Mouse (Mus musculus): ENCODE data around the gene Spon2. TPM values are rescaled to one million over a fixed set of nuclear protein-coding genes. Genes with fewer than 3 reads are reported as not detected.
A peak's percentile ranks its signal among the peaks of the same experiment; 100 is the strongest.

The Spon2 gene
- 1 to 10 TPM in 1 of 2 experiments, under 1 TPM in 1; 0.73 to 1.0 TPM for total RNA-seq (2021)
- long read RNA-seq, experiment 1, partial matches to known transcripts: 0 of 2 reads
- long read RNA-seq, experiment 1, other reads (novel, unspliced or antisense): 1 of 2 reads
- long read RNA-seq, experiment 2, partial matches to known transcripts: 0 of 5 reads
- long read RNA-seq, experiment 2, other reads (novel, unspliced or antisense): 3 of 5 reads

DNA sequence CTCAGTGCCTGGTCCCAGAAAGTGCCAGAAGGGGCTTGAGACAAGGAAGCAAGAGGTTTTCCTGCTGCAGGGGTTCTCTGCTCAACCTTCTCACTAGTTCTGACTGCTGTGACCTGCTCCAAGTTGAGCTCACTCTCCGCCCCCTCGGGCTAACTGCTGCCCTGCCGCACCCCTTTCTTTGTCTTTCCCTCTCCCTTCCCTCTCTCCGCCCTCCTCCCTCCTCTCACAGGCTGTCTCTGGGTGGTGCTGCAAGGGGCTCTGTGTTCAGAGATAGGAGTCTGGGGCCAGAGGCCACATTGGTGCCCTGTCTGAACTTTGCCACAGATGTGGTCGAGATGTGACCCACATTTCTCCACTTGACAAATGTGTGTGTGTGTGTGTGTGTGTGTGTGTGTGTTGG lies at the start of gene Spon2:
Spon2 (minus strand) TSS at position 375 of the 400 bp plus-strand sequence.
- no peak for DNase-seq (ENCODE audit: low spot score in 2 of 2)

DNA sequence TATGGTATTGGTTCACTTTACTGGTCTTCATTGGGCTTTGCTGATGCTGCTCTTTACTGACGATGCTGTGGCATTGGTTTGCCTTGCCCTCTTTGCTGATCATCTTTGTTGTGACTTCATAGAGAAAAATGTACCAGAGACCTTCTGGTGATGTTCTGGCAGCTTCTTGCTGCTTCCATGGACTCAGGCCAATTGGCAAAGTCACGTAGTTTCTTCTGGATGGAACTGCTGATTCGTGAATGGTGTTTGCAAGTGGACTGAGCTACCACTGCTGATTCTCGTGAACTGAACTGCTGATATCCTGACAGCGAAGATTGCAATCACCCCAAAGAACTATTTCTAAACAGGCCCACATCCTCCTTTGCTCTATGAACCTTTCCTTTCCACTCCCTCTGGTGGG lies 36.2 kb upstream of the Spon2 start:
- no peak for DNase-seq (ENCODE audit: low spot score in 2 of 2)

DNA sequence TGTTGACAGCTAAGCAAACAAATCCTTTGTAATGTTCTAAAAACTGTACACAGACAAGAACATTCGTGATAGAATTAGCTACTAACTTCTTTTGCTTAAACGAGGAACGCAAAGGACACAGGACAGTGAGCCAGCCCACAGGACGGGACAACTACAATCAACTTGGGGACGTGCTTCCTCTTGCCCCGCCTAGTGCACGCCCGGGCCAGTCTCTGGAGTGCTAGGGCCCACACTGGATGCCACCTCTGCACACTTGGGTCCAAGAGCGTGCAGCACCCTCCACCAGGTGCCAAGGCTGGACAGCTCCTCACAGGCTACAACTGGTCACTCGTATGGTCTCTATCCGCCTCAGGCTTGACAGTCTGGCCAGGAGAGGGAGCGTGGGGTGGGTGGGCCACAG lies 29.9 kb upstream of the Spon2 start:
- no peak for DNase-seq (ENCODE audit: low spot score in 2 of 2)

GRCm38 (mm10) chr5:33247387-33247786 lies 29.1 kb upstream of the Spon2 start:
- no peak for DNase-seq (ENCODE audit: low spot score in 2 of 2)

- DNase-seq (ENCODE audit: low spot score in 2 of 2): no peak
These were observed 27.4 kb upstream of the Spon2 start for GRCm38 (mm10) chr5:33245701-33246100.

- DNase-seq (ENCODE audit: low spot score in 2 of 2): no peak
These were observed 26.2 kb upstream of the Spon2 start for GRCm38 (mm10) chr5:33244377-33244920.

- DNase-seq (ENCODE audit: low spot score in 2 of 2): no peak
These were observed 21.7 kb upstream of the Spon2 start for GRCm38 (mm10) chr5:33239934-33240333.

DNA sequence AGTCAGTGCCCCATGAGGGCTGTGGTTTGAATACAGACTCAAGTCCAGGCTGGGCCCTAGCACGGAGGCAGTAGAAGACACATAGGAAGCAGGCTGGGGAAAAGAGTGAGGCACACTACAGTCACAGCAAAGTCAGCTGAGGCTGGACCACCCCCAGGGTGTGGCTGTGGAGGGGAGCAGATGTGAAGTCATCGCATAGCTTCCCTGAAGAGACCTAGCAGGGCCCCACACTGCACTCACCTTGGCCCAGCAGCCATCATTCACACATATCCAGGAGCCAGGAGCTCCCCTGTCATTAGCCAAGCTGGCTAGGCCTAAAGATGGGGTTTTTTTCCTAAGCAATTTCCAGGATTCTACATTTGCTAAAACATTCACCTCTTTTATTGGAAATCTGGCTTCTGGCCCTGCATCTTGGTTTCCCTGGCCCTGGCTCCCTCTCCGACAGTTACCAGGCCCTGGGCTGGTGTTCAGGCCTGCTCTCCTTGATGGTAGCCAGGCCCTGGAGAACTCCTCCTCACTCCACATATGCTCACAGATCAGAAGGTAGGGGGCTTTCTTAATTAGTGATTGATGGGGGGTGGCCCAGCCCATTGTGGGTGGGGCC lies 21.0 kb upstream of the Spon2 start:
- no peak for DNase-seq (ENCODE audit: low spot score in 2 of 2)

GRCm38 (mm10) chr5:33238256-33238645 lies 20.0 kb upstream of the Spon2 start:
- DNase-seq (ENCODE audit: low spot score in 2 of 2): no peak

DNA sequence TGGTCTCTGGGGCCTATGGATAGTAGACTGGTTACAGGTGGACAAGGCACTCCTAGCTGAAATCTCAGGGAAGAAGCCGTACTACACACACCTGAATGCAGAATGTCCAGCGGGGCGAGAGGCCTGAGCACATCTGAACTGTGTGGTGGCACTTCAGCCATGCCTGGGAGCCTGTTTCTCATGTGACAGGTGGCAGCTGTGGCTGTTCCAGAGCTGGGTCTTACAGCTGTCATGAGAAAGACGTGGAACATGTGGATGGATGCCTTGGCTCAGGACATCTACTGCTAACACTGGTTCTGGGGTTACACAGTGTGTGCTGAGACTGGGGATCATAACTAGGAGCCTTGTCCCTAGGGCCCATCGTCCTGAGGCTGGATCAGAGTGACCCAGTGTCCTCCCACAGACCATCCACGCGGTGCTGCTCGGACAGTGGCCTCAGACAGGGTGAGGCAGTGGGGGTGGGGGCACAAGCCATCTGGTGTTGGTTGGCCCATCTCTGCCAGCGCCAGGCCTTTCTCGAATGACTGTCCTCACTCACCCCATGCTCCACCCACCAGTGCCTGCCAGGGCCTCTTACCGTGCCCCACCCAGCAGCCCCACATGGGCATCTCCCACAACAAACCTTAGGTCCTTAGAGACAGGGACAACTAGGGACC lies 19.5 kb upstream of the Spon2 start:
- DNase-seq (ENCODE audit: low spot score in 2 of 2): no peak

DNA sequence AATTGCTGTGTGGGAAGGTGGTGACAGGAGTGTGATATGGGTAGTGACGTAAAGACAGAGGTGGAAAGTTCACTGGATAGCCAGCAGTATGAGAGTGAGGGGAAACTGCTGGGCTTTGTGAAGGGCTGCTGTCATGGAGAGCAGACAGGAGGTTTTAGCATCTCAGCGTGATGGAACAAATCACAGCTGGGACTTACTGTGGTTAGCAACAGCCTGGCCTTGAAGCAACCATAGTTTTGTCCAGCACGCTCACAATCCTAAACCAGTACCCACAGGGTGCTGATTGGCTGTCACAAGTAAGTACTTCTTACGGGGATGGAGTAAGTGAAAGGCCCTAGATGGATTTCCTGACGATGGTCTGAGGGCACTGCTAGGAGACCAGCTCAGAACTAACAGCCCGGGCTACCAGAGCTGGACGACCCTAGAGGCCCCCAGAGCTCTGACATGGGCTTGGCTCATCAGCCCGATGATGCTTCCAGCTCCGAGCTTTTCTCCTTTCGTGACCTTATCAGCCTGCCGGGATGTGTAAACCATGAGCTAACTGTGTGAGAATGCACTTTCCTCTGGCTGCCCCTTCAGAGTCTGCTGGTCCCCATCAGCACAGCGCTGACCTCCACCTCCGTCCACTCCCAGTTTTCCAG lies 16.3 kb upstream of the Spon2 start:
- DNase-seq (ENCODE audit: low spot score in 2 of 2): no peak

- DNase-seq (ENCODE audit: low spot score in 2 of 2): no peak
These were observed 14.5 kb upstream of the Spon2 start for GRCm38 (mm10) chr5:33232791-33233190.

GRCm38 (mm10) chr5:33230285-33230684 lies 12.0 kb upstream of the Spon2 start:
- no peak for DNase-seq (ENCODE audit: low spot score in 2 of 2)

GRCm38 (mm10) chr5:33228428-33228827 lies 10.2 kb upstream of the Spon2 start:
- DNase-seq (ENCODE audit: low spot score in 2 of 2): peak in 1 of 2 experiments; percentile 15

DNA sequence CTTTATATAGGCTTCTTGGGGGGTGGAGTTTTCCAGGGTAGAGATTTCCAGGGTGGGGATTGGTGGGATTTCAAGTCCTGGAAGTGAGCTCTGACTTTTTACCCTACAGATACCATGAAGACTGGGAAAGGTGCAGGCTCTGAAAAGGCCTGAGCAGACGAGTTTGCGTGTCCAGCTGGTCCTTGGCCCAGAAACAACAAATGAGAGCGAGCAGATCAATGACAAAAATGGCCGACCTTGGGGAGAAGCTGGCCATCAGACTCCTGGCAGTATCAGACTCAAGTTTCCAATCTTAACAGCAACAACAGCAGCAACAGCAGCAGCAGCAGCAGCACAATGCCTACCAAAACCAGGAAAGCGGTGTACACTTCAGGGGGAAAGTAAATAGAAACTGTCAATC lies 7.4 kb upstream of the Spon2 start:
- no peak for DNase-seq (ENCODE audit: low spot score in 2 of 2)

GRCm38 (mm10) chr5:33224491-33224890 lies 6.2 kb upstream of the Spon2 start:
- no peak for DNase-seq (ENCODE audit: low spot score in 2 of 2)

DNA sequence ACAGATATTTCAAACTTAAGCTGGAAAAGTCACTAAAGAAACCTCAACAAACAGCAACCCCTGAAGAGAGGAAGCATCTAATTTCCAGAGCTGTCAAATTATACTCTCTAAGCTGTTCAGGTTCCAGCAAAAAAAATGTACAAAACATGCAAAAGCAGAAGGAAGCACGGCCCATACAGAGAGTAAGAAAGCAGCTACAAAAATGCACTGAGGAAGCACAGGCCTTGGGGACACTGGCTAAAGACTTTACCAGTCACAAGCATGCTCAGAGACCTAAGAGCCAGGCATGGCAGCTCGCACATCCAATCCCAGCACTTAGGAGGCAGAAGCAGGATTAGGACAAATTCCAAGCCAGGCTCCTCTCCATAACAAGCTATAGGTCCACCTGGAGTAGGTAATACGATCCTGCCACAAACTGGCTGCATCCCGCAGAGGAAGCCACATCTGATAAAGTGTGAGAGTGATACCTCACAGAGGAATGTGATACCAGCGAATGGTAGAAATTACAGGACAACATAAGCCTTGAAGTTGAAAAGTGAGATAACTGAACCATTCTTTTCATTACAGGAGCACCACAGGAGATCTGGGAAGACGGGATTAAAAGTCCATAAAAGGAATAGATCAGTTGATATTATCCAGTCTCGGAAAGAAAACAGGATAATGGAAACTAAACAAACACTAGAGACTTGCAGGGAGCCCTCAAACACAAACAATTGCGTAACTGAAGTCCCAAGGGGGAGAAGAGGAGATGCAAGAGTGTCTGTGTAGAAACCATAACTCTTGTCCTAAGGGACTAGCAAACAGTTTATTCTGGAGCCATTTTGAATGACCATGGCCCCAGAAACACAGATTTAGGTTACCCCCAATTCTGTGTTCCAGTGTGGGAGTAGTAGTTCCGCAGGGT lies 4.8 kb upstream of the Spon2 start:
- DNase-seq (ENCODE audit: low spot score in 2 of 2): no peak

DNA sequence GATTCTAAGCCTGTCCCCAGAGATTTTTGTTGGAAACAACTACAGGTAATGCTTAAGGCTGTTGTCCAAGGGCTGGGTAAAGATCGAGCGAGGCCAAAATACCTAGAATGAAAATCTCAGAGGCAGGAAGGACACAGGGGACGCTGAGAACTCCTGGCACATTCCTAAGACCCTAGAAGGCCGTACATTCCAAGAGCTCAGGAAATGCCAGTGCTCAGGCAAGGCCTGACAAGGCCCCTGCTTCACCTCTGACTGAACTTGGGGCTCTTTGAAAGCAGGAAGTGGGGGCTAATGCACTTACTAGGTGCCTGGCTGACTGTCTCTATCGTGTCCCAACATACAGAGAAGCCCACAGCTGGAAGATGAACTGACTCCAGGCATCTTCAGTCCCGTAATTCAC lies 4.1 kb upstream of the Spon2 start:
- DNase-seq (ENCODE audit: low spot score in 2 of 2): no peak

- DNase-seq (ENCODE audit: low spot score in 2 of 2): peak in 1 of 2 experiments; percentile 13
These were observed 2.2 kb upstream of the Spon2 start for GRCm38 (mm10) chr5:33220350-33221044.

DNA sequence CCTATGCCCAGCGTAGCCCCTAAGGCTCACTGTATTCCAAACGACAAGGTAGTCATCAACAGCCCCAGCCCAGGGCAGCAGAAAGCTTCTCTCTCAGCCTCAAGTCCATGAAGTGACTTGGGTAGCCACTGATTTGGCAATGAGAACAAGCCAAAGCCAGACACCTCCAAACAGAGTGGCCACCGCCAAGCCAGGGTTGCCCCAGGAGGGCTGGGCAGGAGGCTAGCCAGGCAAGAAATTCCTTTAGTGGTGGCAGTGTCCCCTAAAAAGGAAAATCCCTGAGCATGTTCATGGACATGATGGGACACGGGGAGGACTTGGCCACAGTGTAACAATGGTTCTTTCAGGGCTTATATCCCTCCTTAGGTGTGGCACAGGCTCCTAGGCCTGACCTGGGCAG lies 1.6 kb upstream of the Spon2 start:
- DNase-seq (ENCODE audit: low spot score in 2 of 2): no peak

Measured in adrenal gland, adult 18-20 months (tissue).